Mouse (Mus musculus): ENCODE data around the gene Cep97.
"Not testable (repeated sequence)": the region's sequence is repeated elsewhere in the genome, so short reads cannot be mapped to it uniquely, and the experiment has no call there.

Gene Cep97

DNA sequence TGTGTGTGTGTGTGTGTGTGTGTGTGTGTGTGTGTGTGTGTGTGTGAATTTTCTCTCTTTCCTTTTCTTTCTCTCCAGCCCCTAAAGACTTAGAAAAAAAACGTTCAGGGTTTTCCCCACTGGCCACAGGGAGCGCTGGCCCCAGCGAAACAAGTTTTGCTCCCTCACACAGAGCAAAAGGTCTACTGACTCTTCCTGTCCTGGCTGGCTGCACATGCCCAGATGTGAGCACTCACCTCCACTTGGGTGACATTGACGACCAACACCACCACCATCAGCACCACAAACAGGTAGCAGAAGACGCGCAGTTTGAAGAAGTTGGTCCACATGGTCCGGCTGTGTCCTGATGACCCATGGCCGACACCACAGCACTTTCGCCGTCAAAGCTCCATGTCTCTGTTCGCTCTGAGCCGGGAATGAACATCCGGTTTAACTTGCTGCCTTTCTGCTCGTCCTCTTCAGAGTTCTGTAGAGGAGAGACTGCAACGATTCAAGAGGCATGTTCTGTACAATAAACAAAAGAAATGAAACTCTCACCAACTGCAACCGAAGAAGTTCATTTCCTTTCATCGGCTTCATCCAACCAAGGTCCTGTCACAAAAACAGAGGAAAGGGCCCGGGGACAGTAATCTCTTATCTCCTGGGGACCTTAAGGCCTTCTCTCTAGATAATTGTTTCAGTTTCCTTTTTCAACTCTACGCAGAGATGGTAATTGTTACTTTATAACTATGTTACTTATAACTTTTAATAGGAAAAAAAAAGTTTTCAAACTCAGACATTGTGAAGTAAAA, 44.1 kb downstream of the Cep97 start:
- no peak for DNase-seq (ENCODE audit: low read depth, low spot score)

GRCm38 (mm10) chr16:55889451-55889850, 45.2 kb downstream of the Cep97 start:
- DNase-seq (ENCODE audit: low read depth, low spot score): no peak

GRCm38 (mm10) chr16:55888584-55888960, 46.1 kb downstream of the Cep97 start:
- DNase-seq (ENCODE audit: low read depth, low spot score): no peak

GRCm38 (mm10) chr16:55887814-55888583, 46.7 kb downstream of the Cep97 start:
- no peak for DNase-seq (ENCODE audit: low read depth, low spot score)

DNA sequence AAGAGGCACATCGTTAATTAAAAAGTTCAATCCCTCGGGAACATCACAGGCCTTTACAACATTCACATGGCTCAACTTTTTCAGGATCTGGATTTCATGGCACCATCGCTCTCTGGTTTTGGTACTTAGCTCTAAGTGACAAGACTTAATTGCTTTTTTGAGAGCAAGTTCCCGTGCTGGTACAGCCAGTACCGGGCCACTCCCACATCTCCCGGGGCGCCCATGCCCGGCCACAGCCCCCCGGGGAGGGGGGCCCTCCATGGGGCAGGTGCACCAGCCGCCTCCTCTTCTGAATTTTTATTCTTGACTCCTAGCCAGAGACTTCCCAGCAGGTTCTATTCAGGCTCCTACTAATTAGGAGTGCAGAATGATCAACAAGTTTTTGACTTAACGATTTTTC, 50.4 kb downstream of the Cep97 start:
- DNase-seq (ENCODE audit: low read depth, low spot score): no peak

- DNase-seq (ENCODE audit: low read depth, low spot score): no peak
These were observed 58.6 kb downstream of the Cep97 start for GRCm38 (mm10) chr16:55876025-55876424.

- DNase-seq (ENCODE audit: low read depth, low spot score): no peak
These were observed 70.8 kb downstream of the Cep97 start for GRCm38 (mm10) chr16:55863832-55864231.

GRCm38 (mm10) chr16:55863149-55863815, 71.4 kb downstream of the Cep97 start:
- DNase-seq (ENCODE audit: low read depth, low spot score): no peak

DNA sequence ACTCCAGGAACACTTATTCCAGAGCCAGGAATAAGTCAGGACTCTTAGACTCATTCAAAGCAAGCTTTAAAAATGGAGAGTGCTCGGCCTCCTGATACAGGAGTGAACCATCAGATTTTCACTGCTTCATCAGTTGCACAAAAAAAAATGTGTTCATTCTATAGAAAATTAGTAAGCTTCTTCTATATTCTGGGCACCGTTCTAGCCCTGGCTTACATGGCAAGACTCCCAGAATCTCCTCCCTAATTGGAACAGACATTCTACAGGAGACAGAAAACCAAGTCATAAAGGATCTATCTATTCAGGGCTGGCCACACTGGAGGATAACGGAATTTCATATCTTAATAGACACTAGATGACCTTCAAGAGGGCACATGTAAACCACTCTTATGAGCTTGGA, 73.6 kb downstream of the Cep97 start:
- no peak for DNase-seq (ENCODE audit: low read depth, low spot score)

- DNase-seq (ENCODE audit: low read depth, low spot score): not testable (repeated sequence)
These were observed 75.2 kb downstream of the Cep97 start for GRCm38 (mm10) chr16:55859421-55859820.

GRCm38 (mm10) chr16:55858465-55858864, 76.2 kb downstream of the Cep97 start:
- peak; percentile 71 for DNase-seq (ENCODE audit: low read depth, low spot score)

GRCm38 (mm10) chr16:55852943-55853727, 81.5 kb downstream of the Cep97 start:
- no peak for DNase-seq (ENCODE audit: low read depth, low spot score)

DNA sequence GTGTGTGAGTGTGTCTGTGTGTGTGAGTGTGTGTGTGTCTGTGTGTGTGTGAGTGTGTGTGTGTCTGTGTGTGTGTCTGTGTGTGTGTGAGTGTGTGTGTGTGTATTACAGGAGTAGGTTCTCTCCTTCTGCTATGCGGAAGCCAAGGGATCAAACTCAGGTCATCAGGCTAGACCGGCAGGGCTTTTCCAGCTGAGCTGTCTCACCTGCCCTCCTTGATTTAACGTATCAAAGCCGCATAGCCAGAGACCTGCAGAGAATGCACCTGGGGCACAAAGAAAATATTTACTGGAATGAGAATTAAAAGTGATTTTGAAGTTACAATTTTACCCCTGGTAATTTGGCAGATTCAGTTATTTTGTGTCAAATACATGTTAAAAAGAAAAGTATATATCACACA, 82.1 kb downstream of the Cep97 start:
- DNase-seq (ENCODE audit: low read depth, low spot score): no peak

GRCm38 (mm10) chr16:55850485-55850884, 84.2 kb downstream of the Cep97 start:
- DNase-seq (ENCODE audit: low read depth, low spot score): no peak

Data from WW6 (cell line).